Mouse (Mus musculus): ENCODE data around the gene Agfg2.

DNA sequence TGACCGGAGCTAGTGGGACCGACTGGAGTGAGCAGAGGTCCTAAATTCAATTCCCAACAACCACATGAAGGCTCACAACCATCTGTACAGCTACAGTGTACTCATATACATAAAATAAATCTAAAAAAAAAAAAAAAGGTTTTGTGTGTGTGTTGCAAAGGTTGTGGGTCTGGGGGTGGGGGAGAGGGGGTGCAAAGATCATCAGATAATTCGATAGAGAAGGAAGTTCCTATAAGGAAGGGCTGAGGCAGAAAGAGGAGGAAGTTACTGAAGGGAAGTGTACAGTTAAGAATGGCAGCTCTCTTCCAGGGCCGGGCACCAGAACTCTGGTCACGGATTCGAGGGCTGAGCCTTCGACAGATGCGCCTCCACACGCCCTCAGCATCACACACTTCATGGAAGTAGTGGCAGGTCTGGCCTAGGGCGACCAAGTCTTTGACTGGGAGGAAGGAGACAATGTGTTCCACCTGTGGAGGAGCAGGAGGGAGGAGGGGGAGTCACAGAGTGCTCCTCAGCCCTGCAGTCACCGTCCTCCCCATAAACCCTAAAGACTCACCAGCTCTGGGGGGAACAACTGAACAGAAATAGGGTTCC, 60.5 kb downstream of the Agfg2 start:
- TF ChIP-seq ZC3H11A (IDR thresholded peaks at IDR 0.05; ENCODE audit: borderline replicate concordance, low read depth, low read length), result no peak
- TF ChIP-seq HCFC1 (IDR thresholded peaks at IDR 0.05; ENCODE audit: borderline replicate concordance, insufficient read depth, low read length), result no peak
- TF ChIP-seq ZNF384 (IDR thresholded peaks at IDR 0.05; ENCODE audit: low read depth, low read length), result no peak
- no peak for TF ChIP-seq MAFK (IDR thresholded peaks at IDR 0.05; ENCODE audit: insufficient read depth, low read depth, low read length)

Measured in ES-E14 (cell line).